Mouse (Mus musculus) lung, embryonic 16.5 days (tissue): ENCODE measurements at regions not wholly inside any gene's neighbourhood (a gene's known extent, or its start where the extent isn't known, plus 50 kb on each side); places are given as distances from the start of the nearest gene placed in this dataset.

Source experiments
- ATAC-seq: fragments of 200-750 bp; cut with Nextera tagmentation; 2 replicates; pipeline ENCODE4 v1.8.0; 2017; ENCODE audit warnings: low read depth, mild to moderate bottlenecking, moderate library complexity
- H3K27ac ChIP-seq: fragments of 300-500 bp; sonication (generic); 2 replicates; pipeline ENCODE4 v1.5.1; 2014; ENCODE audit warnings: mild to moderate bottlenecking, control low read depth, low read length
- H3K27me3 ChIP-seq: fragments of 300-500 bp; sonication (generic); 2 replicates; pipeline ENCODE4 v1.6.1; 2014; ENCODE audit warnings: low read depth, low read length, mixed read lengths; ENCODE audit not compliant: control insufficient read depth, insufficient read depth
- H3K36me3 ChIP-seq: fragments of 300-500 bp; sonication (generic); 2 replicates; pipeline ENCODE4 v1.6.1; 2014; ENCODE audit warnings: low read length; ENCODE audit not compliant: control insufficient read depth, insufficient read depth
- H3K4me1 ChIP-seq: fragments of 300-500 bp; sonication (generic); replicated peaks from 2 replicates; pipeline ENCODE4 v1.6.1; 2014; ENCODE audit warnings: low read length, mixed read lengths; ENCODE audit not compliant: control insufficient read depth, insufficient read depth
- H3K4me2 ChIP-seq: fragments of 300-500 bp; sonication (generic); 2 replicates; pipeline ENCODE4 v1.6.1; 2014; ENCODE audit warnings: low read depth, low read length, control low read depth
- H3K4me3 ChIP-seq: fragments of 300-500 bp; sonication (generic); 2 replicates; pipeline ENCODE4 v1.5.1; 2014; ENCODE audit warnings: mild to moderate bottlenecking, low read length, control low read depth
- H3K9ac ChIP-seq: fragments of 300-500 bp; sonication (generic); 2 replicates; pipeline ENCODE4 v1.6.1; 2014; ENCODE audit warnings: low read length, control low read depth
- H3K9me3 ChIP-seq: fragments of 300-500 bp; sonication (generic); 2 replicates; pipeline ENCODE4 v1.6.1; 2016; ENCODE audit warnings: low read length; ENCODE audit not compliant: control insufficient read depth
- WGBS: fragments of 180-500 bp; shearing (Covaris S2); extraction: QIAGEN DNeasy Blood & Tissue Kit; methylation state at CpG from one replicate; pipeline ENCODE4 v1.1.7; 2014; 5-methylcytosine and 5-hydroxymethylcytosine counted together

- H3K9ac ChIP-seq = no peak overlapping the region
- H3K27ac ChIP-seq = no peak overlapping the region
- no peaks in the 10 kb centered on the region for H3K27me3 ChIP-seq
- no peaks in the 10 kb centered on the region for H3K4me1 ChIP-seq
- H3K9me3 ChIP-seq = no peaks in the 10 kb centered on the region
- H3K4me3 ChIP-seq = no peak overlapping the region
- ATAC-seq = peak; percentile 95
- no peaks in the 10 kb centered on the region for H3K36me3 ChIP-seq
- H3K4me2 ChIP-seq = no peak overlapping the region
- WGBS = 39% methylated on average over 4 of the region's 4 CpGs
Measured at GRCm38 (mm10) chr12:7636417-7637175, 340.9 kb upstream of the Apob start.

- H3K4me3 ChIP-seq = no peak overlapping the region
- H3K4me1 ChIP-seq = no peaks in the 10 kb centered on the region
- no peaks in the 10 kb centered on the region for H3K36me3 ChIP-seq
- no peak overlapping the region for H3K4me2 ChIP-seq
- H3K9me3 ChIP-seq = no peaks in the 10 kb centered on the region
- H3K27ac ChIP-seq = no peak overlapping the region
- no peaks in the 10 kb centered on the region for H3K27me3 ChIP-seq
- WGBS = 58% methylated on average over 4 of the region's 4 CpGs
- H3K9ac ChIP-seq = no peak overlapping the region
- ATAC-seq = no peak
Measured at GRCm38 (mm10) chr12:7637629-7638028, 339.8 kb upstream of the Apob start.

- no peak for ATAC-seq
- Histone ChIP-seq H3K4me3 (no peak overlapping the region), H3K27me3 (no peaks in the 10 kb centered on the region), H3K9ac (no peak overlapping the region), H3K9me3 (no peaks in the 10 kb centered on the region), H3K27ac (no peak overlapping the region), H3K4me2 (no peak overlapping the region), H3K4me1 (no peaks in the 10 kb centered on the region), H3K36me3 (no peaks in the 10 kb centered on the region)
- WGBS = 81% methylated on average over 3 of the region's 3 CpGs
Measured at GRCm38 (mm10) chr12:7650851-7651250, 326.6 kb upstream of the Apob start.

DNA sequence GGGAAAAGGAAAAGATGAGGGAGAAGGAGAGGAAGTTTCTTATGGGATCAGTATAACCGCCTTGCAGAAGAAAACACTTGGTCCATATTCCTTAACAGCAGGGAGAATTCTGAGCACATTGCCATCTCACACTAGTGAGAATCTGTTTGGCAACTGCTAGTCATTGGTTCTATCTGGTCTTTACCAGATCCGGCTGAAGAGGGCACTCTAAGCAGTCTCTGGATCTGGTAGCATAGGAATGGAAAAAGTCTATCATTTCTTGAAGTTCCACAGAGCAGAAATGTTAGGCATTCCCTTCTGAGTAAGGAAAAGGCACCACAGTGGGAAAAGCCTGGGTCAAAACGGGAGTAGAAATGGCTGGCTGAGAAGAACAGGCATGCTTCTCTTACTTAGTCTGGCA is 315.4 kb upstream of the Apob start:
- Histone ChIP-seq H3K36me3 (no peaks in the 10 kb centered on the region), H3K4me3 (no peak overlapping the region), H3K4me1 (no peaks in the 10 kb centered on the region), H3K4me2 (no peak overlapping the region), H3K9ac (no peak overlapping the region), H3K27me3 (no peaks in the 10 kb centered on the region), H3K27ac (no peak overlapping the region), H3K9me3 (no peaks in the 10 kb centered on the region)
- WGBS = 44% methylated on average over 3 of the region's 3 CpGs
- no peak for ATAC-seq

- Histone ChIP-seq H3K4me3 (no peak overlapping the region), H3K4me1 (no peaks in the 10 kb centered on the region), H3K36me3 (no peaks in the 10 kb centered on the region), H3K9ac (no peak overlapping the region), H3K4me2 (no peak overlapping the region), H3K27ac (no peak overlapping the region), H3K27me3 (no peaks in the 10 kb centered on the region), H3K9me3 (no peaks in the 10 kb centered on the region)
- 60% methylated on average over 3 of the region's 3 CpGs for WGBS
- ATAC-seq = no peak
Measured at GRCm38 (mm10) chr12:7670114-7670513, 307.3 kb upstream of the Apob start.

DNA sequence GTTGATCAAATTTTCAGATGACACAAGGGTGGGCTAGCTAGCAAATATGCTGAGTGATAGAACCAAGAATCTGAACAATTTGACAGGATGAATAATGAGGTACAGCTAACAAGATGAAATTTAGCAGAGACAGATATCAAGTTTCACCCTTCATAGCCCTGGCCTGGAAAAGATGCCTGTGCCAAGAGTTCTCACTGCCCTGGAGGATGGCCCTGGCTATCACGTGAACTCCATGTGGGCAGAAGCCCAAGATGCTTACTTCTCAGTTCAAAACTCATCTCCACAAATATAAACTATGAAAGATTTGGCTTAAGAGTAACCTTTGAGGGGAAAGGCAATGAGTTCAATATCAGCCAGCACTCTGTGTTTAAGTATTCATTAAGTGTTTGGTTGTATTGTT is 306.9 kb upstream of the Apob start:
- Histone ChIP-seq H3K9me3 (no peaks in the 10 kb centered on the region), H3K36me3 (no peaks in the 10 kb centered on the region), H3K4me1 (no peaks in the 10 kb centered on the region), H3K27ac (no peak overlapping the region), H3K27me3 (no peaks in the 10 kb centered on the region), H3K9ac (no peak overlapping the region), H3K4me3 (no peak overlapping the region), H3K4me2 (no peak overlapping the region)
- no peak for ATAC-seq
- 26% methylated on average over 1 of the region's 1 CpGs for WGBS

- Histone ChIP-seq H3K9ac (no peak overlapping the region), H3K27ac (no peak overlapping the region), H3K27me3 (no peaks in the 10 kb centered on the region), H3K4me1 (no peaks in the 10 kb centered on the region), H3K4me2 (no peak overlapping the region), H3K9me3 (no peaks in the 10 kb centered on the region), H3K4me3 (no peak overlapping the region), H3K36me3 (no peaks in the 10 kb centered on the region)
- WGBS = 52% methylated on average over 7 of the region's 7 CpGs
- no peak for ATAC-seq
Measured at GRCm38 (mm10) chr12:7691996-7692395, 285.5 kb upstream of the Apob start.

GRCm38 (mm10) chr12:7698324-7698944 is 279.0 kb upstream of the Apob start:
- 74% methylated on average over 8 of the region's 8 CpGs for WGBS

GRCm38 (mm10) chr12:7709102-7709501 is 268.3 kb upstream of the Apob start:
- Histone ChIP-seq H3K4me3 (no peak overlapping the region), H3K36me3 (no peaks in the 10 kb centered on the region), H3K9ac (no peak overlapping the region), H3K9me3 (no peaks in the 10 kb centered on the region), H3K27me3 (no peaks in the 10 kb centered on the region), H3K27ac (no peak overlapping the region), H3K4me2 (no peak overlapping the region), H3K4me1 (no peaks in the 10 kb centered on the region)
- no peak for ATAC-seq
- 48% methylated on average over 5 of the region's 5 CpGs for whole genome bisulfite sequencing

More at GRCm38 (mm10) chr12:7698324-7698944, 279.0 kb upstream of the Apob start:
- no peaks in the 10 kb centered on the region for H3K36me3 ChIP-seq
- H3K27me3 ChIP-seq = no peaks in the 10 kb centered on the region
- no peaks in the 10 kb centered on the region for H3K9me3 ChIP-seq
- no peaks in the 10 kb centered on the region for H3K4me1 ChIP-seq
- H3K9ac ChIP-seq = no peak overlapping the region
- no peak overlapping the region for H3K4me2 ChIP-seq
- ATAC-seq = no peak
- no peak overlapping the region for H3K27ac ChIP-seq
- no peak overlapping the region for H3K4me3 ChIP-seq
